Mouse (Mus musculus) G1E (cell line): Measurements from ENCODE around the gene Arntl2. TPM values are rescaled to one million over a fixed set of nuclear protein-coding genes. Genes with fewer than 3 reads are reported as not detected.
A peak's percentile ranks its signal among the peaks of the same experiment; 100 is the strongest.

Experiments used
- ATAC-seq: 2 replicates; pipeline ENCODE4 v1.8.0; 2016; ENCODE audit warnings: mild to moderate bottlenecking; ENCODE audit not compliant: insufficient number of reproducible peaks, poor library complexity, low FRiP score, severe bottlenecking; ENCODE audit errors: extremely low read depth
- DNase-seq: peaks from one replicate; pipeline ENCODE4 v3.0.0; 2012; ENCODE audit warnings: low spot score
- H3K27me3 ChIP-seq: 2 replicates; pipeline ENCODE4 v1.6.1; 2012; ENCODE audit warnings: mild to moderate bottlenecking, low read length, inconsistent platforms; ENCODE audit not compliant: insufficient read depth
- H3K36me3 ChIP-seq: replicated peaks from 2 replicates; pipeline ENCODE3; 2012; ENCODE audit warnings: mild to moderate bottlenecking, inconsistent platforms
- H3K4me1 ChIP-seq: 2 replicates; pipeline ENCODE4 v1.6.1; 2012; ENCODE audit warnings: low read depth, low read length, inconsistent platforms, mixed read lengths; ENCODE audit not compliant: insufficient read depth
- H3K4me3 ChIP-seq: 2 replicates; pipeline ENCODE4 v1.5.1; 2012; ENCODE audit warnings: low read depth, mild to moderate bottlenecking, inconsistent platforms, low read length, moderate library complexity, mixed read lengths
- H3K9me3 ChIP-seq: replicated peaks from 2 replicates; pipeline ENCODE4 v1.6.1; 2012; ENCODE audit warnings: inconsistent platforms
- CTCF ChIP-seq: IDR thresholded peaks from 2 replicates; pipeline ENCODE4 v1.5.1; 2012; ENCODE audit warnings: low read depth, low read length, inconsistent platforms, mixed read lengths
- GATA1 ChIP-seq: IDR thresholded peaks from 2 replicates; pipeline ENCODE4 v1.6.1; 2012; ENCODE audit warnings: borderline replicate concordance, low read length, inconsistent platforms, mixed read lengths
- GATA2 ChIP-seq: IDR thresholded peaks from 2 replicates; pipeline ENCODE4 v1.6.1; 2012; ENCODE audit warnings: low read depth, low read length, inconsistent platforms, borderline replicate concordance
- POLR2AphosphoS5 ChIP-seq: IDR thresholded peaks from 2 replicates; pipeline ENCODE4 v1.6.1; 2012; ENCODE audit warnings: low read depth, low read length, inconsistent platforms; ENCODE audit not compliant: insufficient replicate concordance
- TAL1 ChIP-seq: conservative IDR thresholded peaks from 2 replicates; pipeline ENCODE4 v1.6.1; 2012; ENCODE audit warnings: low read depth, low read length, inconsistent platforms, mixed read lengths
- polyA plus RNA-seq: library from polyadenylated mRNA; stranded (reverse); fragments of >175 nt; gene quantifications from 2 replicates; pipeline ENCODE4 v1.2.3, GENCODE M21; 2012
- total RNA-seq, 2 experiments: library from RNA; stranded (forward) in 1 of 2; stranded (reverse) in 1 of 2; fragments of 200-1000 nt in 1 of 2; fragments of >200 nt in 1 of 2; fragmentation: Nextera tagmentation in 1 of 2; gene quantifications; 2 replicates each; pipeline ENCODE4 v1.2.3; 2014 to 2017

The Arntl2 gene
- total and polyA plus RNA-seq, 3 experiments: not detected

GRCm38 (mm10) chr6:146752612-146753011 lies 43.2 kb upstream of the Arntl2 start:
- TF ChIP-seq CTCF (no peak), POLR2AphosphoS5 (no peak), GATA1 (no peak), TAL1 (no peak), GATA2 (no peak)
- Histone ChIP-seq H3K36me3 (peaks cover 7% of the 10 kb centered on the region), H3K27me3 (no peaks in the 10 kb centered on the region), H3K9me3 (no peaks in the 10 kb centered on the region), H3K4me3 (no peak overlapping the region), H3K4me1 (peaks cover 41% of the 10 kb centered on the region)
- no peak for DNase-seq
- no peak for ATAC-seq

- peaks cover 7% of the 10 kb centered on the region for H3K36me3 ChIP-seq
- no peaks in the 10 kb centered on the region for H3K27me3 ChIP-seq
- TF ChIP-seq POLR2AphosphoS5: no peak
- no peak for TF ChIP-seq CTCF
- no peak for TF ChIP-seq TAL1
- TF ChIP-seq GATA1: no peak
- no peak for TF ChIP-seq GATA2
- no peaks in the 10 kb centered on the region for H3K9me3 ChIP-seq
- no peak for ATAC-seq
- no peak overlapping the region for H3K4me3 ChIP-seq
- peaks cover 36% of the 10 kb centered on the region for H3K4me1 ChIP-seq
- DNase-seq: no peak
Measured at GRCm38 (mm10) chr6:146753560-146754160, 42.2 kb upstream of the Arntl2 start.

DNA sequence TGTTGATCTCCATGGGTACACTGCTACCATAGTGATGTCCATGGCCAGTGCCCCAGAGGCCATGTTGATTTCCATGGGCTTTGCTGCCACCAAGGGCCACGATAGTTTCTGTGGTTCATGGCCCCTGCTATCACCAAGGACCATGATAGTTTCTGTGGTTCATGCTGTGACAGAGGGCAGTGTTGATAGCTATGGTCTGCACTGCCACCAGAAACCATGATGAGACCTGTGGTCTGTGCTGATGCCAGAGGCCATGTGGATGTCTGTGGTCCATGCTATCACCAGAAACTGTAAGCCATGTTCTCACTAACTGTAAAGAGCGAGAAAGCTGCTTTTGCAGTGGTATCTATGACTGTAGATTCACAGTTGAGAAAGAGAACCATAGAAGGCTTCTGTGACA lies 40.7 kb upstream of the Arntl2 start:
- no peak for TF ChIP-seq GATA2
- no peak for TF ChIP-seq GATA1
- TF ChIP-seq POLR2AphosphoS5: no peak
- no peak for TF ChIP-seq CTCF
- TF ChIP-seq TAL1: peak; percentile 33
- H3K36me3 ChIP-seq: peaks cover 14% of the 10 kb centered on the region
- DNase-seq (no peak), ATAC-seq (peak; percentile 16)
- no peaks in the 10 kb centered on the region for H3K27me3 ChIP-seq
- no peak overlapping the region for H3K4me3 ChIP-seq
- H3K9me3 ChIP-seq: no peaks in the 10 kb centered on the region
- peaks cover 32% of the 10 kb centered on the region for H3K4me1 ChIP-seq

GRCm38 (mm10) chr6:146755679-146756078 lies 40.2 kb upstream of the Arntl2 start:
- no peak for TF ChIP-seq GATA2
- H3K27me3 ChIP-seq: no peaks in the 10 kb centered on the region
- no peak overlapping the region for H3K4me3 ChIP-seq
- H3K36me3 ChIP-seq: peaks cover 19% of the 10 kb centered on the region
- DNase-seq (no peak), ATAC-seq (no peak; the same call in 1 of the 2 replicates)
- no peaks in the 10 kb centered on the region for H3K9me3 ChIP-seq
- peaks cover 28% of the 10 kb centered on the region for H3K4me1 ChIP-seq

- H3K27me3 ChIP-seq: no peaks in the 10 kb centered on the region
- no peaks in the 10 kb centered on the region for H3K9me3 ChIP-seq
- no peak for ATAC-seq
- DNase-seq: no peak
- peaks cover 28% of the 10 kb centered on the region for H3K36me3 ChIP-seq
- H3K4me1 ChIP-seq: peaks cover 16% of the 10 kb centered on the region
- H3K4me3 ChIP-seq: no peak overlapping the region
- TF ChIP-seq TAL1: no peak
- no peak for TF ChIP-seq GATA1
- no peak for TF ChIP-seq POLR2AphosphoS5
- TF ChIP-seq GATA2: no peak
- no peak for TF ChIP-seq CTCF
Measured at GRCm38 (mm10) chr6:146759027-146759426, 36.8 kb upstream of the Arntl2 start.

DNA sequence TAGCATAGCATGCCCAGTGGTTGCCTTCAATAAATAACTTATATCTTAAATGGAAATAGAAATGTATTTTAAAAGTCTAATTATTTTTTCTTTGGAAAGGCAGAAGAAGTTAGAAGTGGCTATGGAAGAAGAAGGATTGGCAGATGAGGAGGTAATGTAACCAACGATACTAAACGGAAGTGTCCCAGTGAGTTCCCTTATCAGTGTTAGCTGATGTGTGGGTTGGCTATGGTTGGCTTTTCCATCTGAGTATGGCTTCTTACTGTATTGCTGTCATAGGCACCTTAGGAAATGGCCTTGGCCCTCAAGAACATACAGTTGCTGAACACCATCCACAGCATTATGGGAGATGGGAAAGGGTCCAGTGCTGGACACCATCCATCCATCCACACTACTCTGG lies 35.8 kb upstream of the Arntl2 start:
- DNase-seq: no peak
- no peak for ATAC-seq
- peaks cover 10% of the 10 kb centered on the region for H3K4me1 ChIP-seq
- H3K9me3 ChIP-seq: no peaks in the 10 kb centered on the region
- H3K36me3 ChIP-seq: peaks cover 28% of the 10 kb centered on the region
- no peak overlapping the region for H3K4me3 ChIP-seq
- no peaks in the 10 kb centered on the region for H3K27me3 ChIP-seq
- TF ChIP-seq TAL1 (no peak), GATA2 (no peak), GATA1 (no peak), CTCF (no peak), POLR2AphosphoS5 (no peak)

GRCm38 (mm10) chr6:146760736-146761135 lies 35.1 kb upstream of the Arntl2 start:
- Histone ChIP-seq H3K9me3 (no peaks in the 10 kb centered on the region), H3K4me3 (no peak overlapping the region), H3K4me1 (peaks cover 3% of the 10 kb centered on the region), H3K36me3 (peaks cover 25% of the 10 kb centered on the region), H3K27me3 (no peaks in the 10 kb centered on the region)
- TF ChIP-seq TAL1 (no peak), POLR2AphosphoS5 (no peak), GATA1 (no peak), CTCF (no peak), GATA2 (no peak)
- ATAC-seq (no peak), DNase-seq (no peak)
